Mouse (Mus musculus) brain, adult 2 months (tissue): ENCODE data around the gene Ankdd1a.

ENCODE experiments used
- DNase-seq: peaks from one replicate; pipeline ENCODE4 v3.0.0; 2011; ENCODE audit warnings: low read depth, low spot score

Ankdd1a gene

DNA sequence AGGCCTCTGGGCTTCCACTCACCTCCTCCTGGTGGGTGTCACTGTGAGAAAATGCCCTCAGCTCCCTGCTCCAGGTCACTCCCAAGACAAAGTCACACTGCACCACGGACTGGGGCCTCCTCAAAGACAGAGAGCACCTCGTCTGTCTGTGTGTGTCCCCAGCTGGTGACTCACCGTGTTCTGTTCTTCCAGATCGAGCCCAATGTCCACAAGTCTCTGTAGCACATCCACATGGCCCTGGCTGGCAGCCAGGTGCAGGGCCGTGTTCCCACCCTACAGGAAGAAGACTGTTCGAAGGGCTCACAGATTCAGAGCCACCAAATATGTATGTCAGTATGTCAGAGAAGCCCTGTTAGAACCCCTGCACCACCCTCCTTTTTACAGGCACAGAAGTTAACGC, 11.5 kb downstream of the Ankdd1a start:
- DNase-seq: no peak

GRCm38 (mm10) chr9:65502721-65503505, 17.1 kb downstream of the Ankdd1a start:
- no peak for DNase-seq

- peak; percentile 15 for DNase-seq
Measured at GRCm38 (mm10) chr9:65502146-65502545, 17.8 kb downstream of the Ankdd1a start.

DNA sequence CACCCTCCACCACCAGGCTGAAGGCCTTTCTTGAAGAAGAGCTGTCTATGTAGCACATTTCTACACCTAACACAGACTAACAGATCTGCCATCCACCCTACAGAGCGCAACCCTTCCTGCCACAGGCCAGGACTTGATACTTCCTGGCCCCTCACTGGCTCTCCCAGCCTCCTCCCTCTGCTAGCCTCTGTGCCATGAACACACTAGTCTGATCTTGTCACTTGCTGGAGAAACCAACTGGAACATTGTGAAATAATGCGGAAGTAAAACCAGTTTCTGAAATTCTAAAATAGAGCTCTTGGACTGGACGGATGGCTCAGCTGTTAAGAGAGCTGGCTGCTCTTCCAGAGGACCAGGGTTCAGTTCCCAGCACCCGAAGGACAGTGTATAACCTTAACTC, 27.1 kb downstream of the Ankdd1a start:
- DNase-seq: no peak

DNA sequence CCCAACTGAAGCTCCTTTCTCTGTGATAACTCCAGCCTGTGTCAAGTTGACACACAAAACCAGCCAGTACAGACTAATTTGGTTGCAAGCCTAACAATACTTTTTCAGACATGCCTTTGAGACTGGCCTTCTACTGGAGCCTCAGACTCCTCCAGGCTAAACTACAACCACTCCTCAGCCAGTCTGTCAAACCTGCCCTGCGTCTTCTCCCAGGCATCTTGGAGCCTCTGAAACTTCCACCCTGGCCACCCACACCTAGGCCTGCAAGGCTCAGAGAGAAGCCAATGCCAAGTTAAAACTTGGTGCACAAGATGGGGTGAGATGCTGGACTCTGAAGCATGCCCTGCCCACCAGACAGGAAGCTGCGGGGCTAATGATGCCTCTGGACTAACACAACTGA, 27.6 kb downstream of the Ankdd1a start:
- DNase-seq: no peak

GRCm38 (mm10) chr9:65491476-65491875, 28.5 kb downstream of the Ankdd1a start:
- DNase-seq: no peak

- DNase-seq: peak; percentile 24
Measured at GRCm38 (mm10) chr9:65480071-65480470, 39.9 kb downstream of the Ankdd1a start.

GRCm38 (mm10) chr9:65479158-65479557, 40.8 kb downstream of the Ankdd1a start:
- DNase-seq: no peak

DNA sequence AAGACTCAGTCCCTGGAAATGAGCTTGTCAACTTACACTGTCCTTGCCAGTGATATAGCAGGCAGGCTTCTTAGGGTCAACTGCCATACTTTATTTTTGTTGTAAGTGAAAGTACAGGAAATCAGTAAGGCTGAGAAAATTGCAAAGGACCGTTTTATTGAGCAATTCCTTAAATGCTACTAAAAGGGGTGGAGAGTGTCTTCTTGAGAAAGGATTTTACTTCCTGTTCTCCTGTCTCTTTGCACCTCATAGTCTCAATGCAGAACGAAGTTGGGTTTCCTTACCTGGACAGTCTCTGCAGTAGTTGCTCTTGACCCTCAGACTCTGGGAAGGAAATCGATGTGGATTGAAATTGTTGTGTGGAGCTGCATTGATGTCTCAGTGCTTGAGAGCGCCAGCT, 47.2 kb downstream of the Ankdd1a start:
- DNase-seq: no peak

DNA sequence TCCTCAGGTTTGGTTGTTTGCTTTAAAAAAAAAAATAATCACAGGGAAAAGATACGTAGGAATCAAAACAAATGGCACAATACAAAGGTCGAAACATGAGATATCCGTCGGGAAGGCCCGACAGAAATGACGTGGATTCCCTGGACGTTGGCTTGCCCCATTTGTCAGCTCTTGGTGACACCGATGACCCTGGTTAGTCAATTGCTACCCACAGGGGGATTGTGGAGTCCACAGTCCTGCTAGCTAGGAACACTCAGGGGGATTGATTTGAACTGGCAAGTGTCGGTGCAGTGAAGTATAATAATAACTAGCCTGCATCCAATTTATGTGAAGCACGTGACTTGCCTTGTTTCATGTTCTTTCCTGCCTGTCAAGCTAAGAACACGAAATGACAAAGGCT, 52.3 kb downstream of the Ankdd1a start:
- peak; percentile 13 for DNase-seq

- DNase-seq: no peak
Measured at GRCm38 (mm10) chr9:65465241-65465640, 54.8 kb downstream of the Ankdd1a start.

DNA sequence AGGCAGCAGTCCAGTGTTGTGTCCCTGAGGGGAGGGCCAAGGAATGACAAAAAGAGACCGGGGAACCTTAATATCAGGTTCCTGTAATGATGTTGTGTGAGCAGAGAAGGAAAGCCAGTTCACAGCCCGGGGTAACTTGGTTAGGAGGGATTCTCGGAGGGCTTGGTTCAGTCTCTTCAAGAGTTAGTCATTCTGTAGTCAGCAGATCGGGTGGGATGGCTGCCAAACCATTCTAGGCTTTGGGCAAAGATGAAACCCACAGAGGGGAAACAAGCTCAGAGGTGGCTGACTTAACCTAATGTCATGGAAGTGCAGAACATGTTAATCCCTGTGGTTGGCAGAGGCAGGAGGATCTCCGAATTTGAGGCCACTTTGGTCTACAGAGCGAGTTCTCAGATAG, 55.8 kb downstream of the Ankdd1a start:
- DNase-seq: peak; percentile 27

- peak; percentile 6 for DNase-seq
Measured at GRCm38 (mm10) chr9:65462544-65462943, 57.4 kb downstream of the Ankdd1a start.

GRCm38 (mm10) chr9:65460732-65461442, 59.1 kb downstream of the Ankdd1a start, which contains the start of gene Spg21:
Gene Spg21 (plus strand): TSS chr9:65460947.
- peak; percentile 95 for DNase-seq

- DNase-seq: peak; percentile 8
Measured at GRCm38 (mm10) chr9:65460198-65460597, 59.8 kb downstream of the Ankdd1a start.

DNA sequence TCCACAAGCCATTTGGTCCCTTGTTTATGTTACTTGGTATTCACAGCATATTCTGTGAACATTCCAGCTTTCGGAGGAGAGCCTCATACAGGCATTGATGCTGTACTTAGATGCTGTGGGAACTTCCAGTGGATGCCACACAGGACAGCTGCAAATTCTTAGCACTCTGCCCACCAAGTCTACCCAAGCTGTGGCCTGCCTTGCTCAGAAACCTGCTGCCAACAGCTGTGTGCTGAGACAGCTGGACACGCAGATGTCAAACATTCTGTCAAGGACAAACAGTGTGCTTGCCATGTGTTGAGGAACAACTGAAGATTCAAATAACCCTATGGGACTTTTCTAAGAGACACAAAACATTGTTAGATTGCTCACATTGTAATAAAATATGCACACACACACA, 61.0 kb downstream of the Ankdd1a start:
- DNase-seq: no peak

GRCm38 (mm10) chr9:65447951-65448350, 72.0 kb downstream of the Ankdd1a start:
- DNase-seq: no peak

DNA sequence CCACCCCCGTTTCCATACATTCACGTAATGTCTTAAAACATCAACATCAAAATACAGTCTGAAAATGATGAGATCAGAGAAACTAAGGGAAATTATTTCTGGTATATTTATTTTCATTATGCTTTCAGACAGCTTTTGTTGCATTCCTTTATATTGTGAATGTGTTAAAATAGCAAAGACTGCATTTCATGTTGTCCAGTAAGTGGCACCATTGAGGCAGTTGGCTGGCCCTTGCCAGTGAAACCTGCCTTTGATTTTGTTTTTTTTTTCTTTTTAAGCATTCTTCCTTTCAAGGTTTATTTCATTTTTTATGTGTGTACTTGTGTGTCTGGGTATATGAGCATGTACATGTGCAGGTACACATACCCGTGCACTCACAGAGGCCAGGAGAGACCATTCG, 75.3 kb downstream of the Ankdd1a start:
- no peak for DNase-seq
